Mouse (Mus musculus) CD4-positive, CD25-positive, alpha-beta regulatory T cell, adult 2 months (primary cell): ENCODE data around the gene Gm49322.
"Not testable (repeated sequence)": the region's sequence is repeated elsewhere in the genome, so short reads cannot be mapped to it uniquely, and the experiment has no call there.

Experiments used
- DNase-seq: peaks from one replicate; pipeline ENCODE4 v3.0.0-alpha.2; 2012; ENCODE audit warnings: low read depth, low spot score

Gm49322 gene

GRCm38 (mm10) chr10:80605721-80606120, at the start of gene Gm49322:
Gene Gm49322 (plus strand): TSS chr10:80606021.
- not testable (repeated sequence) for DNase-seq

GRCm38 (mm10) chr10:80557346-80557965, 48.4 kb upstream of the Gm49322 start:
- DNase-seq = peak; percentile 74

GRCm38 (mm10) chr10:80559431-80559830, 46.4 kb upstream of the Gm49322 start:
- no peak for DNase-seq

GRCm38 (mm10) chr10:80560621-80561020, 45.2 kb upstream of the Gm49322 start:
- DNase-seq = peak; percentile 36

- DNase-seq = peak; percentile 96
These were observed 44.5 kb upstream of the Gm49322 start, which contains the start of gene Rexo1 for GRCm38 (mm10) chr10:80561116-80561944. Gene Rexo1 (minus strand): TSS chr10:80561560.

- DNase-seq = peak; percentile 93
These were observed 39.3 kb upstream of the Gm49322 start for GRCm38 (mm10) chr10:80566375-80567092.

- no peak for DNase-seq
These were observed 36.9 kb upstream of the Gm49322 start for GRCm38 (mm10) chr10:80568876-80569275.

- DNase-seq = peak; percentile 47
These were observed 36.2 kb upstream of the Gm49322 start for GRCm38 (mm10) chr10:80569664-80570066.

GRCm38 (mm10) chr10:80570419-80570818, 35.4 kb upstream of the Gm49322 start:
- no peak for DNase-seq

- DNase-seq = no peak
These were observed 34.7 kb upstream of the Gm49322 start for GRCm38 (mm10) chr10:80570871-80571836.

GRCm38 (mm10) chr10:80572477-80572876, 33.3 kb upstream of the Gm49322 start:
- DNase-seq = no peak

GRCm38 (mm10) chr10:80573944-80574343, 31.9 kb upstream of the Gm49322 start:
- peak; percentile 37 for DNase-seq

GRCm38 (mm10) chr10:80574896-80575295, 30.9 kb upstream of the Gm49322 start:
- no peak for DNase-seq

GRCm38 (mm10) chr10:80575925-80576324, 29.9 kb upstream of the Gm49322 start:
- no peak for DNase-seq

- DNase-seq = peak; percentile 84
These were observed 29.2 kb upstream of the Gm49322 start for GRCm38 (mm10) chr10:80576351-80577194.

- DNase-seq = peak; percentile 99
These were observed 28.4 kb upstream of the Gm49322 start, which contains the start of gene Klf16 for GRCm38 (mm10) chr10:80577195-80578130. Gene Klf16 (minus strand): TSS chr10:80577321.

- DNase-seq = peak; percentile 94
These were observed 27.6 kb upstream of the Gm49322 start for GRCm38 (mm10) chr10:80578131-80578750.

GRCm38 (mm10) chr10:80578911-80579310, 26.9 kb upstream of the Gm49322 start:
- DNase-seq = peak; percentile 94
